Mouse (Mus musculus) lung, postnatal 25 days (tissue): ENCODE results near the gene Slc15a3.

Experiments used
- DNase-seq: peaks from one replicate; pipeline ENCODE4 v3.0.0; 2022; ENCODE audit warnings: low spot score

Gene Slc15a3

GRCm38 (mm10) chr19:10839010-10839892 is at the start of gene Slc15a3:
Gene Slc15a3 (plus strand): TSS chr19:10839727.
- no peak for DNase-seq

- no peak for DNase-seq
Observed at GRCm38 (mm10) chr19:10790323-10790722, 49.2 kb upstream of the Slc15a3 start.

DNA sequence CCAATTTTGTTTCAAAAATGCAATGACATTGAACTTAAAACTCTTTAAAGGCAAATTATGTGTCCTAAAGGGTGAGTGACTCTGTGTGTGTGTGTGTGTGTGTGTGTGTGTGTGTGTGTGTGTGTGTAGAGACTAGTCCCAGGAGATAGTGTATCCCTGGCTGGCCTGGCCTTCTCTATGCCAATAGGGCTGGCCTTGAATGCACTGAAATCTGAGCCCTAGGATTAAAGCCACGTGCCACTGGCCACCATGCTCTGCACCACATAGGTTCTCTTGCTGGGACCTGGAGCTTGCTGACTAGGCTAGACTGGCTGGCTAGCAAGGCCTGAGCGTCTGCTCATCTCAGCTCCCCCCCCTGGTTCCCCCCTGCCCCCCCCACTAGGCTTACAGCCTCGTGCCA is 46.5 kb upstream of the Slc15a3 start:
- DNase-seq, result no peak

- DNase-seq, result no peak
Observed at GRCm38 (mm10) chr19:10794916-10795315, 44.6 kb upstream of the Slc15a3 start.

- no peak for DNase-seq
Observed at GRCm38 (mm10) chr19:10798576-10798975, 41.0 kb upstream of the Slc15a3 start.

GRCm38 (mm10) chr19:10799155-10799554 is 40.4 kb upstream of the Slc15a3 start:
- no peak for DNase-seq

DNA sequence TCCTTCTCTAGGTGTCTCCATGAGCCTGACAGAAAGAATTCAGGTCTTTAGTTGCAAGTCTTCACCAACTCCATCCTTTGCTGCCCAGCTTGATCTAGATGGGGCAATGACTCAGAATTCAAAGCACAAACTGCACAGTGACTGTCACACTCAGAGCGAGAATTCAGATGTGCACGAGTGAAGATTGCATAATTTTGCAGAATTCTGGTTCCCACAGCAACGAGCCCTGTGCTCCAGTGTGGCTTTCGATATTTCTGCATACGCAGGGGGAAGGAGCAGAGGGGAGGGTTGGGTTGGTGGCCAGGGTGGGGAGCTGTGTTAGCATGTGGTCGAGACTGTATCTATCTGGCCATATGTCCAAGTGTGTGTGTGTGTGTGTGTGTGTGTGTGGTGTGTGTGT is 38.5 kb upstream of the Slc15a3 start:
- DNase-seq, result no peak

GRCm38 (mm10) chr19:10801906-10802305 is 37.6 kb upstream of the Slc15a3 start:
- DNase-seq, result no peak

GRCm38 (mm10) chr19:10803751-10804150 is 35.8 kb upstream of the Slc15a3 start:
- DNase-seq, result peak; percentile 41

DNA sequence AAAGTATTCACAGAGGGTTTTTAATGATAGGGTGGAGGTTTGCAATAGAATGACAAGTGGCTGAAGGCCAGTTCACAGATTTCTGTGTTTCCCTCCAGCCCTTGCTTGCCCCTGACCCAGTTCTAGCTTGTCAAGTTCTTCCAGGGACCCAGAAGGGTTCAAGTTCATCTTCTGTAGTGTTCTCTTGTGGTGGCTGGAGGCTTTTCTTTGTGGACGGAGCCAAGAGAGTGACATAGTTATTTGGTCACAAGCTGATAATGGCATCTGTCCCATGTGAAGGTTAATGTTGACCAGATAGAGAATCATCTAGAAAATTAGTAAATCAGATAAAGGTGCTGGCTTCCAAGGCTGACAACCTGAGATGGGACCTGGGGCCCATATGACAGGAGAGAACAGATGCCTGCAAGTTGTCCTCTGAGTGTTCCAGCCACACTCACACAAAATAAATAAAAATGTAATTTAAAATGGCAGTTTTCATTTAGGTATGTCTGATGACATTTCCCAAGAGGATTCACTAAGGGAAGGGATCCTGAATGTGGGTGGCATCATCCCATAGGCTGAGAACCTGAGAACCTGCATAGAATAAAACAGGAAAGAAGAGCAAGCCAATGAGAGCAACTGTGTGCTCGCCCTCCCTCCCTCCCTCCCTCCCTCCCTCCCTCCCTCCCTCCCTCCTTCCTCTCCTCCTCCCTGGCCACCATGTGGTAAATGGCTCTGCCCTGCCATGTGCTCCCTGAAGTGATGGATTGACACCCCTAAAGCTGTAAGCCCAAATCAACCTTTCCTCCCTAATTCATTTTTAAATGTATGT is 34.5 kb upstream of the Slc15a3 start:
- no peak for DNase-seq

DNA sequence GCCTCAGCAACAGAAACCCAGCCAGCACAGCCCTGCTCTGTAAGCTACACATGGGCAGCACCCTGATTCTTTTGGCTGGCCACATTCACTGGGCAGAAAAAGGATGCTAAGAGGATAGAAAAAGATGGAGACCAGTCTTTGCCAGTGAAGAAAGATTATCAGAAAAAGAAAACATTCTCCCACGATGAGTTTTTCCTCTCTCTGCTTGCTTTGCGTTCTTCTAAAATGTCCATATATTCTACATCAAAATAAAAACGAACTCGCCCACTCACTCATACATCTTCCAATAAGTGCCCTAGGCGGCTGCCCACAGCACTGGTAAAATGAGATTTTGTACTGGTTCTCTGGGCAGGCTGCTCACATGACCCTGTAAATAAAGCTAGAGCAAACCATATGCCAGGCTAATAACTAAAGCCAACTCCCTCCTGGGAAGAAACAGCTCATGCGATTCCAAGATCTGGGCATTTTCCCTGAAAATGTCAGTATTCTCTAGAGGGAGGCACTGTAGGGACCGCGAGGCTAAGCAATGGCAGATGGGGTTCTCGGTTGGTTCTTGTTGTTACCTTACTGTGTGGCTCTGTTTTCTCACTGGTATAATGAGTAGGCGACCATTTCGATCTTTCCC is 33.8 kb upstream of the Slc15a3 start:
- no peak for DNase-seq

- no peak for DNase-seq
Observed at GRCm38 (mm10) chr19:10808524-10809233, 30.8 kb upstream of the Slc15a3 start.

- peak; percentile 24 for DNase-seq
Observed at GRCm38 (mm10) chr19:10809428-10810175, 29.9 kb upstream of the Slc15a3 start.

DNA sequence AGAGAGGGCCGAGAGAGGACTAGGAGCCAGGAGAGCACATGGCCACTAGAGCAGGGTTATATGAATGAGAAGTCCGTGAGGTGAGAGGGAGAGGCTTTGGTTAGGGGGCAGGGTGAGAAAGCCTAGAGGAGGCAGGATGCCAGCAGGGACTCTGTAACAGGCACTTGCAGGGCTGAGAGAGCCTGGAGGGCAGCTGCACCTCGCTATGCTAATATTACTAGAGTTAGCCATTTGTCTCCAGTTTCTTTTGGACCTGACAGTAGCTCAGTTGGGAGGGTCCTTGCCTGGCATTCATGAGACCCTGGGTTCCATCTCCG is 29.4 kb upstream of the Slc15a3 start:
- DNase-seq, result peak; percentile 53

DNA sequence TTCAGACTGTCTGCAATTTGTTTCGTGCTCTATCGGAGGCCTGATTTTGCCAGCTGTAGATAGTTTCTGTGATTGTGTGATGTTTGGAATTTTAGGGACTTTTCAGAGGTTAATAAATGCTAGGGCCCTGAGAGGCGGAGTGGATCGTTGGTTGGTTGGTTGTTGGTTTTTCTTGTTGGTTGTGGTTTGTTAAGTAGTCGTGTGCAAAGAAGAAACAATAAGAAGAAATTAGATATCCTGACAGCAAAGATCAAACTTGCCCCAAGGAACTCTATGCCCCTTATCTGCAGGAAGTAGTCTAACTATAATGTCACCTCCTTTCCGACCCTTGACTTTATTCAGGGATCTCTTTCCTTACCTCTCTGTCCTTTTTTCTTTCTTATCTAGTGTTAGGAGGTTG is 28.1 kb upstream of the Slc15a3 start:
- DNase-seq, result no peak

GRCm38 (mm10) chr19:10813039-10813438 is 26.5 kb upstream of the Slc15a3 start:
- no peak for DNase-seq

DNA sequence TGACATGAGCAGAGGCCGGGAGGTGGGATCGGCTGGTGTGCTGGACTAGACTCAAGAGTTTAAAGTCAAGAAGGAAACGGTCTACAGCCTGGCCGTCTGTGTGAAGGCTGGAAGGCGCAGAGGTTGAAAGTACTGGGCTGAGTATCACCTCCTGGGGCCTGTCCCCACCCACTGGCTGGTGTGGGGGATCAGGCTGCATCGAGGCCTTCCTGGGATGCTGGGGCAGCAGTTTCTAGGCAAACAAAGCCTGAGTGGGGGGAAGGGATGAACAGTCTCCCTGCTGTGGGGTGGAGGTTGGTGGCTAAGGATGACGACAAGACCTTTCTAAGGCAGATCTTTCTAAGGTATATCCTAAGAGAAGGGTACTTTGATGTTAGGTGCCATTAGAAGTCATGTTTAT is 25.6 kb upstream of the Slc15a3 start:
- DNase-seq, result no peak

- DNase-seq, result no peak
Observed at GRCm38 (mm10) chr19:10815871-10816270, 23.7 kb upstream of the Slc15a3 start.

GRCm38 (mm10) chr19:10816462-10816861 is 23.1 kb upstream of the Slc15a3 start:
- DNase-seq, result no peak

GRCm38 (mm10) chr19:10818217-10818946 is 21.1 kb upstream of the Slc15a3 start:
- peak; percentile 67 for DNase-seq

DNA sequence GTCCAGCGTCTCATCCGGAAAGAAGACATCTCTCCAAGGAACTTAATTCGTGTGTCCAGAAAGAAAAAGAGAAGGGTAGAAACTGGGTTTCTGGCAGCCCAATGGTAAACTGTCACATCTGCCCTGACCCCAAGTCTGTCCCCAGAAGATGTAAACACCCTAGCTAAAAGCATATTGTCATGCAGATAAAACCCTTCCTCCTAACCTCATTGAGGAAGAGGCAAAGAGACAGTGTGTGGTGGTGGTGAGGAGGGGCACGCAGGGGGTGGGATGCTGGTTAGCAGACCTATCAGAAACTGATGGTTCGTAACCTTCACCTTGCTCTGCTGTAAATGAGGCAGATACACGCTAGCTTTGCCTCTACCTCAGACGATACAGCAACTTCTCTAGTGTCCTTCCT is 18.2 kb upstream of the Slc15a3 start:
- no peak for DNase-seq
